In genomic region chr8:119121236-119121635, GRCm38 (mm10) we compare ENCODE assay signal across 20 mouse cellular contexts.
A peak's percentile ranks its signal among the peaks of the same experiment; 100 is the strongest.
DNase-seq lines count a peak whose midpoint lies in the region; ATAC-seq lines count a peak whose summit lies in the region.
"Had no signal": no experiment of that assay in that cellular context is flagged by ENCODE, and none has a peak within 500 bp of the region (broad histone marks: within the 10 kb centered on the region; RNA-seq: fewer than 3 reads in every experiment).

No protein-coding gene starts in this region.

- no peaks in the 10 kb centered on the region for H3K27me3 ChIP-seq in embryonic facial prominence, embryonic 14.5 days (replicated peaks; ENCODE audit: control insufficient read depth, insufficient read depth, low read length)
- H3K27me3 ChIP-seq: CH12.LX; forebrain, embryonic 13.5 days; heart, embryonic 12.5 days; hindbrain, embryonic 13.5 days had no signal

- H3K4me2 ChIP-seq in embryonic facial prominence, embryonic 14.5 days (ENCODE audit: low read depth, low read length), result 0 out of 2 replicates have a peak overlapping the region, but pooled peaks have one; percentile 5
- H3K4me2 ChIP-seq: forebrain, embryonic 13.5 days; heart, embryonic 12.5 days; hindbrain, embryonic 13.5 days had no signal

- H3K36me3 ChIP-seq in embryonic facial prominence, embryonic 14.5 days (ENCODE audit: control insufficient read depth, insufficient read depth, low read length), result no peaks in the 10 kb centered on the region
- H3K36me3 ChIP-seq: heart, embryonic 12.5 days; hindbrain, embryonic 13.5 days had no signal

- ATAC-seq in embryonic facial prominence, embryonic 14.5 days (ENCODE audit: low read depth), result no peak
- ATAC-seq: forebrain, embryonic 13.5 days; forebrain, postnatal 0 days; hindbrain, postnatal 0 days had no signal

- DNase-seq in heart, adult 11 months, result peak; percentile 88
- no peak for DNase-seq in heart, postnatal 14 days
- peak; percentile 3 for DNase-seq in c-Kit-positive CD71-negative TER-119-negative erythroid progenitor cells, embryonic 14.5 days (ENCODE audit: low read depth)
- DNase-seq in embryonic facial prominence, embryonic 14.5 days (ENCODE audit: low spot score), result no peak
- DNase-seq in left cerebral cortex, adult 18-20 months (ENCODE audit: low spot score in 2 of 2), result no peak
- no peak for DNase-seq in Muller cell, postnatal 12 days (ENCODE audit: inconsistent ontology term)
- DNase-seq in cerebellum, postnatal 36 days, result no peak
- DNase-seq: adrenal gland, adult 2 months; adrenal gland, postnatal 36 days; cerebellum, adult 11 months; cerebellum, adult 8-10 months; cerebellum, postnatal 14 days; forebrain, postnatal 0 days; gastrocnemius, postnatal 14 days; heart, postnatal 36 days had no signal

- H3K27ac ChIP-seq in embryonic facial prominence, embryonic 14.5 days (replicated peaks; ENCODE audit: low read depth, low read length), result no peak overlapping the region
- H3K27ac ChIP-seq: forebrain, embryonic 13.5 days; hindbrain, embryonic 13.5 days; hindbrain, postnatal 0 days had no signal

- intact Hi-C loops in heart, postnatal 14 days (cut with DNase I), result no loop called here

- WGBS in embryonic facial prominence, embryonic 14.5 days, result 40% methylated on average over 13 of the region's 13 CpGs

- H3K9ac ChIP-seq in embryonic facial prominence, embryonic 14.5 days (ENCODE audit: low read depth, low read length), result no peak overlapping the region
- H3K9ac ChIP-seq: forebrain, embryonic 13.5 days; forebrain, postnatal 0 days; heart, embryonic 12.5 days; hindbrain, embryonic 13.5 days had no signal

- no peak overlapping the region for H3K4me3 ChIP-seq in embryonic facial prominence, embryonic 14.5 days (ENCODE audit: low read depth, low read length)
- H3K4me3 ChIP-seq: forebrain, embryonic 13.5 days; heart, embryonic 12.5 days; hindbrain, embryonic 13.5 days had no signal

- no peaks in the 10 kb centered on the region for H3K9me3 ChIP-seq in embryonic facial prominence, embryonic 14.5 days (ENCODE audit: control insufficient read depth, low read length)
- H3K9me3 ChIP-seq: forebrain, embryonic 13.5 days; hindbrain, embryonic 13.5 days had no signal

- no peaks in the 10 kb centered on the region for H3K4me1 ChIP-seq in embryonic facial prominence, embryonic 14.5 days (ENCODE audit: control insufficient read depth, insufficient read depth, low read length)
- H3K4me1 ChIP-seq: forebrain, embryonic 13.5 days; heart, embryonic 12.5 days; hindbrain, embryonic 13.5 days had no signal

Comparison
In these comparisons a context has a peak if more than half of its experiments do, and no peak if none do; other contexts are left out.
1. DNase-seq: peak in heart, adult 11 months (single experiment) and c-Kit-positive CD71-negative TER-119-negative erythroid progenitor cells, embryonic 14.5 days (single experiment); none in heart, postnatal 14 days (0 of 2), embryonic facial prominence, embryonic 14.5 days (single experiment), left cerebral cortex, adult 18-20 months (0 of 2), Muller cell, postnatal 12 days (single experiment) and cerebellum, postnatal 36 days (0 of 2).